Mouse (Mus musculus) brain, embryonic 14.5 days (tissue): ENCODE measurements around the gene Pknox2. TPM values are rescaled to one million over a fixed set of nuclear protein-coding genes. Genes with fewer than 3 reads are reported as not detected.

ENCODE experiments used
- DNase-seq: peaks from one replicate; pipeline ENCODE4 v3.0.0-alpha.2; 2011; ENCODE audit warnings: low read depth
- CTCF ChIP-seq: fragments of 200-500 bp; IDR thresholded peaks from 2 replicates; pipeline ENCODE4 v1.5.1; 2012; ENCODE audit warnings: inconsistent platforms, mild to moderate bottlenecking, moderate library complexity, borderline replicate concordance; ENCODE audit not compliant: insufficient read depth, insufficient read length; ENCODE audit errors: extremely low read depth
- POLR2A ChIP-seq: fragments of 200-500 bp; IDR thresholded peaks from 2 replicates; pipeline ENCODE4 v1.6.1; 2012; ENCODE audit warnings: mild to moderate bottlenecking, inconsistent platforms, borderline replicate concordance; ENCODE audit not compliant: poor library complexity, insufficient read depth, insufficient read length, severe bottlenecking; ENCODE audit errors: extremely low read depth
- polyA plus RNA-seq: library from polyadenylated mRNA; depleted of rRNA; stranded (reverse); fragments of >200 nt; gene quantifications from 2 replicates; pipeline ENCODE4 v1.2.3, GENCODE M21; 2012

The Pknox2 gene
- polyA plus RNA-seq, 1 experiment, result 38.3 TPM

- no peak for TF ChIP-seq CTCF
- TF ChIP-seq POLR2A, result no peak
- peak; percentile 97 for DNase-seq
These were observed 265.0 kb downstream of the Pknox2 start for GRCm38 (mm10) chr9:36882034-36882745.

- no peak for DNase-seq
- TF ChIP-seq POLR2A (no peak), CTCF (no peak)
These were observed 265.6 kb downstream of the Pknox2 start for GRCm38 (mm10) chr9:36881615-36882014.

- no peak for DNase-seq
- TF ChIP-seq POLR2A (no peak), CTCF (peak; percentile 11; the same call in 1 of the 2 replicates)
These were observed 270.4 kb downstream of the Pknox2 start for GRCm38 (mm10) chr9:36876787-36877186.

- no peak for DNase-seq
- TF ChIP-seq POLR2A, result no peak
- no peak for TF ChIP-seq CTCF
These were observed 270.9 kb downstream of the Pknox2 start for GRCm38 (mm10) chr9:36876313-36876712.

- no peak for DNase-seq
- TF ChIP-seq POLR2A (no peak), CTCF (no peak)
These were observed 273.4 kb downstream of the Pknox2 start for GRCm38 (mm10) chr9:36873796-36874195.

- TF ChIP-seq POLR2A (no peak), CTCF (no peak)
- no peak for DNase-seq
These were observed 276.9 kb downstream of the Pknox2 start for GRCm38 (mm10) chr9:36870263-36870662.

GRCm38 (mm10) chr9:36868662-36869061 lies 278.5 kb downstream of the Pknox2 start:
- no peak for TF ChIP-seq POLR2A
- TF ChIP-seq CTCF, result no peak
- DNase-seq, result no peak

- no peak for DNase-seq
- TF ChIP-seq POLR2A, result no peak
- no peak for TF ChIP-seq CTCF
These were observed 282.1 kb downstream of the Pknox2 start for GRCm38 (mm10) chr9:36864862-36865813.

GRCm38 (mm10) chr9:36863694-36864093 lies 283.5 kb downstream of the Pknox2 start:
- TF ChIP-seq POLR2A, result no peak
- no peak for TF ChIP-seq CTCF
- no peak for DNase-seq

GRCm38 (mm10) chr9:36862576-36862975 lies 284.6 kb downstream of the Pknox2 start:
- DNase-seq, result no peak
- TF ChIP-seq CTCF (no peak), POLR2A (no peak)

GRCm38 (mm10) chr9:36858677-36859076 lies 288.5 kb downstream of the Pknox2 start:
- DNase-seq, result peak; percentile 83
- TF ChIP-seq POLR2A (no peak), CTCF (no peak)
